Mouse (Mus musculus) megakaryocyte, embryonic 14.5 days (primary cell): Measurements from ENCODE around the gene Creg2.

Experiments used
- FLI1 ChIP-seq: IDR thresholded peaks from 2 replicates; pipeline ENCODE4 v1.6.1; 2012; ENCODE audit warnings: low read length, inconsistent platforms, mixed read lengths
- GATA1 ChIP-seq: IDR thresholded peaks from 3 replicates; pipeline ENCODE4 v1.6.1; 2012; ENCODE audit warnings: mixed read lengths, low read length, inconsistent platforms, borderline replicate concordance

- TF ChIP-seq GATA1 (no peak), FLI1 (no peak)
Measured at GRCm38 (mm10) chr1:39590193-39590592, 61.1 kb downstream of the Creg2 start.
